Mouse (Mus musculus) midbrain, embryonic 13.5 days (tissue): ENCODE measurements around the gene Timm10. TPM values are rescaled to one million over a fixed set of nuclear protein-coding genes. Genes with fewer than 3 reads are reported as not detected.

Experiments
- ATAC-seq: fragments of 200-750 bp; cut with Nextera tagmentation; 2 replicates; pipeline ENCODE4 v1.8.0; 2017; ENCODE audit warnings: mild to moderate bottlenecking, moderate TSS enrichment, moderate library complexity
- H3K27ac ChIP-seq: fragments of 300-500 bp; sonication (generic); 2 replicates; pipeline ENCODE4 v1.5.1; 2015; ENCODE audit warnings: inconsistent platforms, mild to moderate bottlenecking, moderate library complexity
- H3K27me3 ChIP-seq: fragments of 300-500 bp; sonication (generic); 2 replicates; pipeline ENCODE4 v1.6.1; 2015; ENCODE audit warnings: mild to moderate bottlenecking, inconsistent platforms
- H3K36me3 ChIP-seq: fragments of 300-500 bp; sonication (generic); 2 replicates; pipeline ENCODE4 v1.6.1; 2015; ENCODE audit warnings: mild to moderate bottlenecking, inconsistent platforms
- H3K4me1 ChIP-seq: fragments of 300-500 bp; sonication (generic); replicated peaks from 2 replicates; pipeline ENCODE4 v1.6.1; 2015; ENCODE audit warnings: inconsistent platforms
- H3K4me2 ChIP-seq: fragments of 300-500 bp; sonication (generic); replicated peaks from 2 replicates; pipeline ENCODE4 v1.6.1; 2015; ENCODE audit warnings: moderate library complexity, mild to moderate bottlenecking, inconsistent platforms
- H3K4me3 ChIP-seq: fragments of 300-500 bp; sonication (generic); replicated peaks from 2 replicates; pipeline ENCODE4 v1.5.1; 2015; ENCODE audit warnings: mild to moderate bottlenecking, inconsistent platforms
- H3K9ac ChIP-seq: fragments of 300-500 bp; sonication (generic); replicated peaks from 2 replicates; pipeline ENCODE4 v1.6.1; 2015; ENCODE audit warnings: mild to moderate bottlenecking, inconsistent platforms
- H3K9me3 ChIP-seq: fragments of 300-500 bp; sonication (generic); 2 replicates; pipeline ENCODE4 v1.6.1; 2016; ENCODE audit warnings: mild to moderate bottlenecking, inconsistent platforms
- WGBS: fragments of 180-500 bp; shearing (Covaris S2); methylation state at CpG from one replicate; pipeline ENCODE4 v1.1.7; 2015; 5-methylcytosine and 5-hydroxymethylcytosine counted together
- polyA plus RNA-seq: library from polyadenylated mRNA; unstranded; fragments of >200 nt; fragmentation: Nextera tagmentation; extraction: Ambion mirVana; gene quantifications from 2 replicates; pipeline ENCODE4 v1.2.1, GENCODE M21; 2015

The Timm10 gene
- polyA plus RNA-seq, 1 experiment from 2014 or later: 54.5 TPM

DNA sequence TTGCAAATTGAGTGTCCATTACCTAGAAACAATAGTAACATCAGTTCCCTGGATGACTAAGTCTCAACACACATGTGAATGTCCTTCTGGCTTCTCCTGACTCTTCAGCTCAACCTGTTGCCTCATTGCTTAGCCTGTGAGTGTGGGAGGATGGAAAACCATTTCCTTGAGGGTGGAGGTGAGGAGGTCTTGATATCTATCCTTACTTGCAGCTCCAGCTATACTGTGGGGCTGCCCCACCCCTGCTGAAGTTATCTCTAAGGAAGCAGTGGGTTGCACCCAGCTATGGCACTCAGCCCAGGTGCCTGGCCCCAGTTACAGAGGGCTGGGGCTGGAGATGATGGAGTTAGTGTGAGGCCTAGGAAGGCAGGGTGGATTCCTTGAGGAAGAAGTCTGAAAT lies 15.1 kb downstream of the Timm10 start:
- Histone ChIP-seq H3K4me1 (peaks cover 27% of the 10 kb centered on the region), H3K4me2 (0 out of 2 replicates have a peak overlapping the region, but pooled peaks have one; percentile 91), H3K9ac (no peak overlapping the region), H3K27me3 (peaks cover 52% of the 10 kb centered on the region), H3K36me3 (no peaks in the 10 kb centered on the region), H3K4me3 (no peak overlapping the region), H3K27ac (no peak overlapping the region), H3K9me3 (no peaks in the 10 kb centered on the region)
- ATAC-seq: no peak

DNA sequence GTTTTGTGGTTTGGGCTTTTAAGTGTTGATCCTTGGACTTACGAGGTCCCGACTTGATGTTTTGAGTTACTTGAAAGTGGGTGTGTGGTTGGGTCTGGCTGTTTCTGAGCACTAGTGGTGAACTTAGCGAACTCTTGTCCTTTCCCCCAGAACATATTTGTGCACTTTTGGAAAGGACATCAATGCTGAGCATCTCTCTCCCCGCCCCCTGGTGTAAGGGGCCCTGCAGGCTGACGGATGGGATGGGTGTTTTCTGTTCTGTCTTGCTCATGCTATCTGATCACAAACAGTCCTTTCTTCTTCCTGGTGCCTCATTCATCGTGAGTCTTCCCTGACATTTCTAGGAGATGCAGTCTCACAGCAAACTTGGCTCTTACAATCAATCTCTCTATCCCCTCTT lies 16.9 kb downstream of the Timm10 start:
- Histone ChIP-seq H3K4me3 (no peak overlapping the region), H3K36me3 (no peaks in the 10 kb centered on the region), H3K4me2 (no peak overlapping the region), H3K27me3 (peaks cover 35% of the 10 kb centered on the region), H3K9me3 (no peaks in the 10 kb centered on the region), H3K9ac (no peak overlapping the region), H3K27ac (no peak overlapping the region), H3K4me1 (peaks cover 26% of the 10 kb centered on the region)
- WGBS: 88% methylated on average over 6 of the region's 6 CpGs
- ATAC-seq: no peak

DNA sequence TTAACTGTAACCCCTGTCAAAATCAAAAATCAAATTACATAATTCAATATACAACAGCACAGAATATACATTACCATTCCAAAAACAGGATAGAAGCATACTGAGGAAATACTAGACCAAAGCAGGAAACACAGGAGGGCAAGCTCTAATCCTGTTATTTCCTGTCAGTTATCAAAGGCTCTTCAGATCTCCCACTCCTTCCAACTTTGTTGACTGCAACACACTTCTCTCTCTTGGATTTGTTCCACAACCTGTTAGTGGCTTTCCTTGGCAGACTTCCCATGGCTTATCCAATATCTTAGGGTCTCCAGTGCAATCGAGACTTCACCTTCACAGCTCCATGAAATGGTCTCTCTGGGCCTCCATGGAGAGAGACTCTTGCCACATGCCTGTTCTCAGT lies 18.4 kb downstream of the Timm10 start:
- H3K9ac ChIP-seq: no peak overlapping the region
- 85% methylated on average over 1 of the region's 1 CpGs for WGBS
- peaks cover 10% of the 10 kb centered on the region for H3K4me1 ChIP-seq
- no peaks in the 10 kb centered on the region for H3K9me3 ChIP-seq
- H3K27ac ChIP-seq: no peak overlapping the region
- peaks cover 19% of the 10 kb centered on the region for H3K27me3 ChIP-seq
- no peaks in the 10 kb centered on the region for H3K36me3 ChIP-seq
- no peak overlapping the region for H3K4me3 ChIP-seq
- ATAC-seq: no peak
- H3K4me2 ChIP-seq: no peak overlapping the region

DNA sequence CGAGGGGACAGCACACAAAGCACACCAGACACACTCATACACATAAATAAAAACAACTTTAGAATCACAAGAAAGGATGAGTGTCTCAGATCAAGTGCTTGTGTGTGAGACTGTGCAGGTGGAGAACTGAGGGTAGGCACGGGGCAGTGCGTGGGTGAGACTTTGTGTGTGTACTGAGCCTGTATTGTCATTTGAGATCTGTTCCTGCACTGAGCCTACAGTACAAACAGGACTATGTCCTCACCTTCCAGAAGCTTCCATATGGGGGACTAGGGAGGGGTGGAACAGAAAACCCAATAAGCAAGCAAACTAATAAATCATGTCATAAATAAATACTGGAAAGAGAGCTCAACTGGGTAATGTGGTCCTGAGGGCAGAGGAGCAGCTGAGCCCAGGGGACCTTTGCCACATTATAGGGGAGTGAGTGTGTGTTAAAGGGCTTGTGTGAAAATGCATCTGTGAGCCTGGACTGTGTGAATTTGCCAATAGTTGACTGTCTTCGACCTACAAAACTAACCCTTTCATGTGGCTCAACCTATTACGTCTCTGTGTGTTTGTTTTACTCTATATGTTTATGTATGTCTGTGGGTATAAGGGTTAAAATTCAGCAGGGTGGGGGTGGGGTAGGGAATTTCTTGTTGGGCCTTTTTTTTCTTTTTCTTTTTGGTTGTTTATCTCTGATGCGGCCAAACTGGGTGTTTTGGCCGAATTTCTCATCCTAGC lies 23.8 kb downstream of the Timm10 start:
- Histone ChIP-seq H3K9me3 (no peaks in the 10 kb centered on the region), H3K9ac (no peak overlapping the region), H3K36me3 (no peaks in the 10 kb centered on the region), H3K27me3 (no peaks in the 10 kb centered on the region), H3K4me3 (no peak overlapping the region), H3K4me2 (no peak overlapping the region), H3K4me1 (peaks cover 4% of the 10 kb centered on the region), H3K27ac (no peak overlapping the region)
- no peak for ATAC-seq
- WGBS: 64% methylated on average over 7 of the region's 7 CpGs

DNA sequence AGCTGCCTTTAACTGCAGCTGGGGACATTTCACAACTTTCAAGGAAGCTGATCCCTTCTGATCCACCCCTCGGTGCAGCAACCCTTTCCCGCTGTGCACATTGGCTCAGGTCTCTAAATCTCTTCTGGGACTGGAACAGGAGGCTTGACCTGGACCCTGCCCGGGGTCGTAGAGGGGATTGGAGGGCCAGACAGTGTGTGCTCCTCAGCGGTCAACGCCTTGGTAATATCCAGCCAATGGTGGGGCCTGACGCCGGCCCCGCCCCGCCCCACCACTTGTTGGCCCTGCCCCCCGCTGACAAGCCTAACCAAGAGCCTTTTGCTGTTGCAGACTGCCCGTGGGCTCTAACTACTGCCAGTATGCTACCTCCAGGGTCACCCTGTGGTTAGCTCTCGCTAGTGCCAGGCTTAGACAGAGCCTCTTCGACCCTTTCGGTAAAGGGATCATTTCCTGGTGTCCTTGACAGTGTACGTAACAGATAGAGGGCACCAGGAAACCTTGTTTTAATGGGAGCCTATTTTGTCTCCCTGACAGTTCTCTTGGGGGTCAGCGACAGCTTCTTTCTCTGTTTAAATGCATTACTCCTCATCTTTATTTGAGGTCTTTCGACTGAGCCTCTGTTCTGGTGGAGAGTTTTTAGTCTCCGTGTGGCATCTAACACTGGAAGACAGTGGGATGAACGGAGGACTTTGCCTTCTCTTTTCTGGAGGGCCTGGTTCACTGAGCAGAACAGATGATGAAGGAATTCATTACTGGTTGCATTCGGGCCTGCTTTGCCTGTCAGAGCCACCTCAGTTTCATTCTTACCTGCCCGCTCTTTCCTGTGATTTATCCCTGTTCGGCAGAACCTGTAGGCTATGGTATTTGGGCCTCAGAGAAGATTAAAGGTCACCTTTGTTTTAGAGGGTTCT lies 24.6 kb downstream of the Timm10 start:
- no peaks in the 10 kb centered on the region for H3K27me3 ChIP-seq
- peaks cover 4% of the 10 kb centered on the region for H3K4me1 ChIP-seq
- no peak overlapping the region for H3K9ac ChIP-seq
- no peak overlapping the region for H3K27ac ChIP-seq
- ATAC-seq: peak; percentile 49; the same call in 1 of the 2 replicates
- H3K4me2 ChIP-seq: peak overlapping the region; percentile 21
- 30% methylated on average over 23 of the region's 23 CpGs for WGBS
- H3K9me3 ChIP-seq: no peaks in the 10 kb centered on the region
- H3K4me3 ChIP-seq: no peak overlapping the region
- H3K36me3 ChIP-seq: no peaks in the 10 kb centered on the region

DNA sequence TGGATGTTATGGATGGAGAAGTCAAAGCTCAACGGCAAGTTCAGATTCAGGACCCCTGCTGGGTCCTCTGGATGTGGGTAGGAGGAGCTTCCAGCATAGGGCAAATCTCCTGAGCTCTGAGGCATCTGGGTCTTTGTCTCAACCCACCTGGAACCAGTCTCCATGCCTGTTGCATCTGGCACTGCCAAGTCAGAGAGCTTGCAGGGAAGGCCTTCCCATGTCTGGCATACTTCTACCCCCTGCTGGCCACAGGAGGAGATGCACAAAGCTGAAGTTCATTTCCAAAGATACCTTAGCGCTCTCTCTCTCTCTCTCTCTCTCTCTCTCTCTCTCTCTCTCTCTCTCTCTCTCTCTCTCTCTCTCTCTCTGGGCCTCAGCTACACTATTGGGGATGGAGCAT lies 28.9 kb downstream of the Timm10 start:
- Histone ChIP-seq H3K9ac (no peak overlapping the region), H3K9me3 (no peaks in the 10 kb centered on the region), H3K4me2 (no peak overlapping the region), H3K27me3 (no peaks in the 10 kb centered on the region), H3K4me3 (no peak overlapping the region), H3K36me3 (no peaks in the 10 kb centered on the region), H3K27ac (no peak overlapping the region), H3K4me1 (peaks cover 4% of the 10 kb centered on the region)
- peak; percentile 70 for ATAC-seq
- WGBS: 76% methylated on average over 2 of the region's 2 CpGs

DNA sequence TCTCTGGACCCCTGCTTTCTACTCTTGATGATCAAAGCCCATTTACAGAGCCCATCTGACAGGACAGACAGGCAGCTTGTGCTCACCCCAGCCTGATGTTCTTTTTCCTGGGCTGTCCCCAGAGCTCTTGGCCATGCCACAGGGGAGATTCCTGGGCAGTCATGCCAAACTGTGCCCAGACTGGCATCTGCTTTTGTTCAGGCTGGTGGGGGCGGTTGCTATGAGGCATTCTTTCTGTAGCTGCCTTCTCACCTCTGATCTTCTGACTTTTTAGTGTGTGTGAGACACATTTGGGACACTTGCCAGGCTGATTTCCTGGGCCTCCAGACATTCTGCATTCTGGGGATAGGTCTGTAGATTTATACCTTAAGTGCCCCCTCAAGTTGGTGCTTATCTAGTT lies 31.8 kb downstream of the Timm10 start:
- no peaks in the 10 kb centered on the region for H3K9me3 ChIP-seq
- no peak for ATAC-seq
- H3K36me3 ChIP-seq: no peaks in the 10 kb centered on the region
- 84% methylated on average over 1 of the region's 1 CpGs for WGBS
- no peaks in the 10 kb centered on the region for H3K27me3 ChIP-seq
- no peaks in the 10 kb centered on the region for H3K4me1 ChIP-seq
- H3K4me3 ChIP-seq: no peak overlapping the region
- H3K4me2 ChIP-seq: no peak overlapping the region
- no peak overlapping the region for H3K9ac ChIP-seq
- no peak overlapping the region for H3K27ac ChIP-seq

DNA sequence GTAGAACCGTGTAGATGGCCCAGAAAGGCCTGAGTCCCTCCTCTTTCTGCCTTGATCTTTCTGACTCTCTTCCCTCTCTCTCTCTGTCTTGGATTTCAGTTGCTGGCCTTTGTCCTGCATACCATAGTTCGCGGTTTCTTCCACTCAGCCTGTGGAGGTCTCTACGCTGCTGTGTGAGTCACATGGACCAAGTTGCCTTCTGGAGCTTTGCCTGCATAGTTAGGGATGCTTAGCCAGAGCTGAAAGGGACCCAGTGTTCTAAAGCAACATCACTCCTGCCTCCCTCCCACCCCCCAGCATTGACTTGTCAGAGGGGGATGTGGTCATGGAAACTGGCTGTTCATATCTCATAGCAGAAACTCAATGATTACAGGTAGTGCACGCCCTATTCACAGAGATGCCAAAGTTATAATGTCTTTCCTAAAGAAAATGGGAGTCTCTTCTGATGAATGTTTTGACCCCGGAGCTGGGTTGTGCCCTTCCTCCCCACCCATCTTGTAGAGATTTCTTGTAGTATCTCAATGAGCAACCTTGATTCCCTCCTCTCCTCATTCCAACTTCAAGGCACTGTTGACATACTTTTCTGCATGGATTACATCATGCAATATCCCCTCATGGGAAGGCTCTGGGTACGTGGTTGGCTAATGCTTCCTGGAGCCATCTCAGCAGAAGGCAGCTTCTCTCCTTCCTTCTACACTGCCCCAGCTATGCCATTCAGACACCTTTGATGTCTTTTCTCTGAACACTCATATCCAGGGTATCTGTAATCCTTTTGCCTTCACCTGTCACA lies 33.4 kb downstream of the Timm10 start:
- Histone ChIP-seq H3K4me3 (no peak overlapping the region), H3K27me3 (peaks cover 4% of the 10 kb centered on the region; the same call in 1 of the 2 replicates), H3K9ac (no peak overlapping the region), H3K36me3 (no peaks in the 10 kb centered on the region), H3K9me3 (no peaks in the 10 kb centered on the region), H3K4me1 (no peaks in the 10 kb centered on the region; the same call in 1 of the 2 replicates), H3K27ac (no peak overlapping the region), H3K4me2 (no peak overlapping the region)
- ATAC-seq: no peak
- 86% methylated on average over 7 of the region's 7 CpGs for WGBS

DNA sequence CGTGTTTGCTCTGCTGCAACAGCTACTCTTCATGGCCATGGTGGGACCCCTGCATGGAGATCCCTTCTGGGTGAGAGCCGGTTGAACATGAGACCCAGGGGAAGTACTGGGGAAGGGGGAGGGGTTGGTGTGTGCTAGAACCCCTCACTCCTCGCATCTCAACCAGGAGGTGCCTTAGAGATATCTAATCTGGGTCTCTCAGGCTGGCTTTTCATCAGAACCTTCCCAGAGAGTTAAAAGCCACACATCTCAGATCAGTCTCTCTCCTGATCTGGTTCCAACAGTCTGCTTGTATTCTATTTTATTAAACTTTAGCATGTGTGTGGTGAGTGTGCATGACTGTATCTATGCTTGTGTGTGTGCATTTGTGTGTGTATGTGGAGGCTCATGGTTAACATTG lies 34.6 kb downstream of the Timm10 start:
- WGBS: 94% methylated on average over 3 of the region's 3 CpGs
- H3K27ac ChIP-seq: no peak overlapping the region
- no peaks in the 10 kb centered on the region for H3K36me3 ChIP-seq
- no peak for ATAC-seq
- H3K4me2 ChIP-seq: no peak overlapping the region
- no peaks in the 10 kb centered on the region for H3K9me3 ChIP-seq
- H3K9ac ChIP-seq: no peak overlapping the region
- peaks cover 15% of the 10 kb centered on the region for H3K27me3 ChIP-seq
- peaks cover 10% of the 10 kb centered on the region for H3K4me1 ChIP-seq
- no peak overlapping the region for H3K4me3 ChIP-seq

DNA sequence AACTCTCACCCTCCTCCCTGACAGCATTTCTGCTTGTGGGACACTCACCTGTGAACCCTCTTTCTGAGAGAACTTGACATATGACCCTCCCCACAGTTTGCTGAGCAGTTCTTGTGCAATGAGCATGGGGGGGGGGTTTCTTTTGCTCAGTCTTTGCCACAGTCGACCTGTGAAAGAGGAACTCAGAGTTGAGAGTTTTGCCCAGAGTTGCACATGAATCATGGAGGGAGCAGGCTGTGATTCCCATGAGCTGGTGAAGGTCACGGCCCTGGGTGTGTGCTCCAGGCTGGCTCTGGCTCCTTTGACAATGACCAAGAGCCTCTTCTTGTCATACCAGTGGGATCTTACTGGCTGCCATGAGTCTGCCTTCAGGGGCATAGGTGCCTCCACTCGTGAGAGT lies 35.4 kb downstream of the Timm10 start:
- peaks cover 13% of the 10 kb centered on the region for H3K4me1 ChIP-seq
- H3K36me3 ChIP-seq: no peaks in the 10 kb centered on the region
- no peaks in the 10 kb centered on the region for H3K9me3 ChIP-seq
- H3K27ac ChIP-seq: no peak overlapping the region
- no peak for ATAC-seq
- WGBS: 88% methylated on average over 3 of the region's 3 CpGs
- H3K4me2 ChIP-seq: no peak overlapping the region
- H3K9ac ChIP-seq: no peak overlapping the region
- peaks cover 23% of the 10 kb centered on the region for H3K27me3 ChIP-seq
- H3K4me3 ChIP-seq: no peak overlapping the region

DNA sequence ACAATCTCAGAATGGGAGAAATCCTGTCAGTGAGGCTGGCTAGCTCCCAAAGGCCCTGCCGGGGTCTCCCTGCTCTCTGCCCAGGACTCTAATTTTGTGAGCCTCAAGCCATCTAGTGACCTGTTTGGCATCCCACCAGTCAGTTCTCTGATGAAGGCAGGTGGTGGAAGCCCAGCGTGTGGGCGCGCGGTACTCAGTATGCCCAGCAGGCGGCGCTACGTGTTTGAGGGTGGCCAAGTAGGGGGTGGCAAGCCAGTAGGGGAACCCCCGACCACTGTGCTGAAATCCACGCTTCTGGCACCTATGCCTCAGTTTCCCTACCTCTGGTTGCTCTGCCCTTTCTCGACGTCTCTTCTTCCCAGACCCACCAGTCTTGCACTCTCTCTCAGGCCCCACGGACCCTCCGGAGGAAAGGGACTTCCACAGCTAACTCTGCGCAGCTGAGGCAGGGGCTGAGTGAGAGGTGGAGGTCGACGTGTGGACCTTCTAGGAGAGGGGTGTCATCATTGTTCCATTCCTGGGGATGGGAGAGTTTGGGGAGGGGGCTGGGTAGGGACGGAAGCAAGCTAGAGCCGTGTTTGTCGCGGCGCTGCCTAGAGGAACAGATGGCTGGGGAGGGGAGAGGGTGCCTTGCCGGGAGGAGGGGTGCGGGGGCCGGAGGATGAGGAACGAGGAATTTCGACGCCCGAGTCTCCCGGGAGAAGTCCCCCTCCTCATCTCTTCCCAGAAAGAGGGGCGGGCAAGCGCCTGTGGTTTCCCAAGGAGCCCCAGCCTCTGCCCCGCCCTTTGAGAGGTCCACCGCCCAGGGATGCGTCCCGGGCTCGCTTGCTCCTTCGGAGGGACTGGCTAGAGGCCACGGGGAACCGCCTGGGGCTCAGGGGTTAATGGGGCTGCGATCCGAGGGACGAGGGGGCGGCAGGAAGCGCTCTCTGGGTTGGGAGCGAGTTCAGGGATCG lies 39.1 kb downstream of the Timm10 start:
- 1% methylated on average over 47 of the region's 47 CpGs for WGBS
- Histone ChIP-seq H3K27ac (no peak overlapping the region), H3K4me2 (peak overlapping the region; percentile 75), H3K27me3 (peaks cover 60% of the 10 kb centered on the region), H3K9ac (peak overlapping the region; percentile 59), H3K4me1 (peaks cover 13% of the 10 kb centered on the region), H3K4me3 (peak overlapping the region; percentile 41), H3K36me3 (no peaks in the 10 kb centered on the region; the same call in 1 of the 2 replicates), H3K9me3 (no peaks in the 10 kb centered on the region)
- ATAC-seq: peak; percentile 70
